Mouse (Mus musculus) neural tube, embryonic 13.5 days (tissue): ENCODE measurements at regions not wholly inside any gene's neighbourhood (a gene's known extent, or its start where the extent isn't known, plus 50 kb on each side); places are given as distances from the start of the nearest gene placed in this dataset.

ENCODE experiments used
- ATAC-seq: fragments of 200-750 bp; cut with Nextera tagmentation; 2 replicates; pipeline ENCODE4 v1.8.0; 2017; ENCODE audit warnings: low read depth, mild to moderate bottlenecking, moderate TSS enrichment, moderate library complexity
- H3K27ac ChIP-seq: fragments of 300-500 bp; sonication (generic); replicated peaks from 2 replicates; pipeline ENCODE4 v1.5.1; 2015; ENCODE audit warnings: moderate library complexity, mild to moderate bottlenecking, inconsistent platforms
- H3K27me3 ChIP-seq: fragments of 300-500 bp; sonication (generic); 2 replicates; pipeline ENCODE4 v1.6.1; 2015; ENCODE audit warnings: mild to moderate bottlenecking, inconsistent platforms
- H3K36me3 ChIP-seq: fragments of 300-500 bp; sonication (generic); 2 replicates; pipeline ENCODE4 v1.6.1; 2015; ENCODE audit warnings: mild to moderate bottlenecking, inconsistent platforms
- H3K4me1 ChIP-seq: fragments of 300-500 bp; sonication (generic); replicated peaks from 2 replicates; pipeline ENCODE4 v1.6.1; 2015; ENCODE audit warnings: inconsistent platforms
- H3K4me2 ChIP-seq: fragments of 300-500 bp; sonication (generic); 2 replicates; pipeline ENCODE4 v1.6.1; 2015; ENCODE audit warnings: inconsistent platforms, mild to moderate bottlenecking, moderate library complexity
- H3K4me3 ChIP-seq: fragments of 300-500 bp; sonication (generic); 2 replicates; pipeline ENCODE4 v1.5.1; 2015; ENCODE audit warnings: mild to moderate bottlenecking, inconsistent platforms
- H3K9ac ChIP-seq: fragments of 300-500 bp; sonication (generic); 2 replicates; pipeline ENCODE4 v1.6.1; 2015; ENCODE audit warnings: moderate library complexity, mild to moderate bottlenecking, inconsistent platforms
- H3K9me3 ChIP-seq: fragments of 300-500 bp; sonication (generic); 2 replicates; pipeline ENCODE4 v1.6.1; 2016; ENCODE audit warnings: inconsistent platforms
- WGBS: fragments of 180-500 bp; shearing (Covaris S2); methylation state at CpG from one replicate; pipeline ENCODE4 v1.1.7; 2015; 5-methylcytosine and 5-hydroxymethylcytosine counted together

DNA sequence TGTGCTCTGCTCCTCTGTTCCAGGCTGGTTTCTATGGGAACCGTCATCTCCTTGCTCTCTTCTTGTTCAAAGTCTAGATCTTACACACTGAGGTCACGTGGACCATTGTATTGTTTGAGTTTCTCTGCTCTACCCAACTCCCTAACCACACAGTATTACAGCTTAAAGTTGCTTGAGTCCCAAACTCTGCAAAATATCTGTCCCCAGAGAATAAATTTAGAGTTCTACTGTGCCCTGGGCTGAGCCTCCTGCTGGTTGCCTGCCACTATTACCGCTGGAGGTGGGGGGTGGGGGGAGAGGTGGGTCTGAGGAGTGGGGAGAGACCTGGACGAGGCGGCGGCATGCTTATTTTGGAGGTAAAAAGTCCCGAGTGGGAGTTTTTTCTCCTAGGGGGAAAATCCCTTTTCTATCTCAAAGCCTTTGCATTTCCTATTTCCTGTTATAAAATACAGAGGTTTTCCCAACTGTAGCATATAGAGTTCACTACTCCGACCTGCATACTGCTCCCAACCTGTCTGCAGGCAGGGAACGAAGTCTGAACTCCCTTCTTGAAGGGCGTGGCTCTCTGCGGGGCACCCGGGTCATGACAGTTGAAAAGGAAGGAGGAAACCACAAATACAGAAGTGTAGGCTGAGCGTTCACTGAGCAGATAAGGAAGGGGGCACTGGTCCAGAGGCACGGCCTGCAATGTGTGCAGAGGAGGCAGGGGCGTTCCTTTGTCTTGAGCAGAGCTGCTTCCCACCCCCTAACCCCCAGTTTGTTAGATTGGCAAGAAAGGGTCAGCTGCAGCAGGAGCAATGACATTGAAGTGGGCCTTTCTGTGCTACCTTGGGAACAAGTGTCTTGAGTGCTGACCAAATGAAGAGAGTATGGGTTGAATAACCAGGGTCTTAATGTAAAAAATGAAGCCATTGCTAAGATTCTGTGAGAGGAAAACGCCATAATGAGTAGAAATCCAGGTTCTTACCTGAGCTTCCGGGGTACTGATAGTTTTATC lies 188.7 kb downstream of the Akap7 start:
- no peak overlapping the region for H3K27ac ChIP-seq
- H3K4me2 ChIP-seq: no peak overlapping the region
- H3K36me3 ChIP-seq: no peaks in the 10 kb centered on the region
- no peak overlapping the region for H3K4me3 ChIP-seq
- H3K27me3 ChIP-seq: no peaks in the 10 kb centered on the region
- 42% methylated on average over 17 of the region's 17 CpGs for WGBS
- no peak for ATAC-seq
- no peaks in the 10 kb centered on the region for H3K9me3 ChIP-seq
- H3K4me1 ChIP-seq: no peaks in the 10 kb centered on the region; the same call in 1 of the 2 replicates
- H3K9ac ChIP-seq: no peak overlapping the region

DNA sequence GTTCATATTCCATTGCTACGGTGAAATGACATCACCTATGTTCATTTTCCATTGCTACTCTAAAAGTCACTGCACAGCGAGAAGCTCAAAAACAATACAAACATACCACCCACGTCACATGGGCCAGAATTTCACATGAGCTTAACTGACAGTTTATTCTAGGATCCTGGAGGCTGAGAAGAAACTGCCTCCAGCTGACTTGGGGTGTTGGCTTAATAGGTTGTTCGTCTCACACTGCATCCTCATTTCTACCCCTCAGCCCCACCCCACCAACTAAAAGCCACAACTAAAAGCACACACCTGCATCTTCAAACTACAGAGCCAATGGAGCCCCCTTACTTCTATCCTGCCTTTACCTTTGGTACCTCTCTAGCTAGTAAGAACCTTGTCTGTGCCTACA lies 187.0 kb upstream of the Arg1 start:
- Histone ChIP-seq H3K4me2 (no peak overlapping the region), H3K9me3 (no peaks in the 10 kb centered on the region), H3K4me1 (peaks cover 30% of the 10 kb centered on the region), H3K9ac (no peak overlapping the region), H3K27ac (no peak overlapping the region), H3K4me3 (no peak overlapping the region), H3K27me3 (no peaks in the 10 kb centered on the region), H3K36me3 (no peaks in the 10 kb centered on the region)
- no peak for ATAC-seq
- WGBS: 93% methylated on average over 4 of the region's 4 CpGs

DNA sequence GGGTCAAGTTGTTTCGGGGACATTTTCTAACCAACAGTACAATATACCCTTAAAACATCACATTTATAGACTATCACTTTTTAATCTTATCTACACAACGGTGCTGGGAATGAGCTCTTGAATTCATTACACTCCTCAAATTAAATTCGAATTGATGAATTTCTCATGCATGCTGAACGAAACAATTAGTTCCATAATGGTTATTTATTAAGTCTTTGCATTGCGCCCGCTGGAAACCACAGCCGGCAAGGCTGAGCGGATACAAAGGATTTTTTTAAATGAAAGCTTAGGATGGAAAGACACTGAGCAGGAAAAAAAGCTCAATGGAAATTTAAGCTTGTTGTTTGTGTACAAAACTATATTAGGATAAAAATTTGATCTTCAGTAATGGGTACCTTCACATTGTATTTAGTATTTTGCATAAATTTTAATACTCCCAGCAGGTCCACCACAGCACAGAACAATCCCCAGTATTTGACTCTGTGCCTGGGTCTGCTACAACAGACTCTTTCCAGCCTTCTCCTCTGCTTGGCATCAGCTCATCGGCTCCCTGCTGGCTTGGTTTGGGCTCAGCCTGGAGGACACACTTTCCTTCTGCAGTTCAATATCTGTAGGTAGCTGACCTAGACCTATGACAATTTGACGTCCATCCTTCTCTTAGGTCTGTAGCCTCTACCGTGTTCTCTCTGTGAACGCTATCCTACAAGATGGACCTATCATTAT lies 185.3 kb upstream of the Arg1 start:
- H3K4me2 ChIP-seq: 0 out of 2 replicates have a peak overlapping the region, but pooled peaks have one; percentile 14
- WGBS: 37% methylated on average over 12 of the region's 12 CpGs
- no peak overlapping the region for H3K4me3 ChIP-seq
- H3K9ac ChIP-seq: no peak overlapping the region
- H3K27ac ChIP-seq: peak overlapping the region; percentile 91
- ATAC-seq: peak; percentile 74
- H3K27me3 ChIP-seq: no peaks in the 10 kb centered on the region
- H3K36me3 ChIP-seq: no peaks in the 10 kb centered on the region
- H3K4me1 ChIP-seq: peaks cover 30% of the 10 kb centered on the region
- H3K9me3 ChIP-seq: no peaks in the 10 kb centered on the region

DNA sequence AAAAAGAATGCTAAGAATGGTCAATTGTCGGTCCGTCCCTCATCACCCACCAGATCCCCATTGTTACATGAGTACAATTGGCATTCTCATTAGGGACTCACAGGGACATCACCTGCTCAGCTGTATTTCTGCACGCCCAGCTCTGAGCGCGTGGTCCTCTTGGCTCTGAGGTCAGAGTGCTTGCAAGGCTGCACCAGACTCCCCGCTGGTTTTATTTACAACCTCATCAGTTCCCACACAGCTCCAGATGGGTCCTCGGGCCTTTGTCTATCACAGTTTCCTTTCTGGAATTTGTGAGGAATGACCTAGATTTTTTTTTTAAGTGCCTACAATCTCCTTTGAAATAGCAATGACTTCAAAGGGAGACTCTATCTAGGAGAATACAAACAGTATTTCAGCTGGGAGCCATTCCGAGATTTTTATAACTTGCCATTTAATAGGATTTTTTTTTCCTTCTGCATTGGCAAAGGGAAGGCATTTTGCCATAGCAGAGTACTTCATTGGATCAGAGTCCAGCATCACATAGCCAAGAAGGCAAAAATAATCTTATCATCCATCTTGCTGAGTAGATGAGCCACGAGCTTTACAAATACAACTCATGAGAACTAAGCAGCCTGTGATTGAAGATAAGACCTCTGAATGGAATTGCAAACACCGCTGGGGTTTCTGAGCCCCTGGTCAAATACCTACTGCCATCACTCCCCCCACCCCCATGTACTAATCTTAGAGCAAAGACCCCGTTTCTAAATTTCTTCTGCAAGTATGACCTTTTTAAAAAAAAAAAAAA lies 184.5 kb upstream of the Arg1 start:
- 2% methylated on average over 11 of the region's 11 CpGs for WGBS
- Histone ChIP-seq H3K27me3 (no peaks in the 10 kb centered on the region), H3K9ac (no peak overlapping the region), H3K9me3 (no peaks in the 10 kb centered on the region), H3K27ac (peak overlapping the region; percentile 91), H3K4me2 (peak overlapping the region; percentile 14; the same call in 1 of the 2 replicates), H3K4me3 (no peak overlapping the region), H3K36me3 (no peaks in the 10 kb centered on the region), H3K4me1 (peaks cover 30% of the 10 kb centered on the region)
- ATAC-seq: peak; percentile 88

DNA sequence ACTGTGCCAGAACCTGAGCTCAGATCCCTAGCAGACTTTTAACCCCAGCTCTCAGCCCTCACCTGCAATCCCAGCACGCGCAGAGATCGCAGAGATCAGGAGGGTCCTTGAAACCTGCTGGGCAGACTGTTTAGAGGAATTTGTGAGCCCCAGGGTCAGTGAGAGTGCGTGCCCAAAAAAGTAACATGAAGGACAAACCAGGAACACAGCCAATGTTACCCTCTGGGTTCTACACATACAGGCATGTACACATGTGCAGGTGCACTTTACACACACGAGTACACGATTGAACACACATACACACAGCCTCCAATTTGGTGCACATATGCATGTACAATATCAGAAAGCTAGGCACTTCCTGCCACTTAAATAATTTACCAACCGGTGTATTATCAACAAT lies 183.9 kb upstream of the Arg1 start:
- Histone ChIP-seq H3K9ac (no peak overlapping the region), H3K27me3 (no peaks in the 10 kb centered on the region), H3K36me3 (no peaks in the 10 kb centered on the region), H3K9me3 (no peaks in the 10 kb centered on the region), H3K27ac (peak overlapping the region; percentile 91), H3K4me1 (peaks cover 30% of the 10 kb centered on the region), H3K4me2 (no peak overlapping the region), H3K4me3 (no peak overlapping the region)
- WGBS: 38% methylated on average over 7 of the region's 7 CpGs
- ATAC-seq: peak; percentile 25; the same call in 1 of the 2 replicates

DNA sequence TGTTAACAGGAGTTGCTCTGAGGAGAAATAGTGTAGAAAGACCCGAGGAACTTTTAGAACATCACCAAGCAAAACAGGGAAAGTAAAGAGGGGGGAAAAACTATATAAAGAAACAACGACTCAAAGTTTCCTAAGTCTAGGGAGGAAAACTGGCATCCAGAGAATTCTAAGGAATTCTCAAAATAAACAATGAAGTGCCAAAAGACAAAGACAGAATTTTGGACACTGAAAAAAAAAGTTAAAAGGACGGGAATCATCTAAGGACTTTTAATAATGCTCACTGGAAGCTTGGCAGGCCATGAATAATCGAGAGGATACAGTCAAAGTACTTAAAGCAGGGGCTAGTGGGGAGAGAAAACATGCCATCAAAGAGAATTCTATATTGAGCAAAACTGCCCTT lies 170.8 kb upstream of the Arg1 start:
- H3K4me1 ChIP-seq: no peaks in the 10 kb centered on the region
- no peak for ATAC-seq
- H3K27me3 ChIP-seq: no peaks in the 10 kb centered on the region
- H3K27ac ChIP-seq: no peak overlapping the region
- no peak overlapping the region for H3K4me3 ChIP-seq
- no peaks in the 10 kb centered on the region for H3K36me3 ChIP-seq
- 76% methylated on average over 4 of the region's 4 CpGs for WGBS
- H3K4me2 ChIP-seq: no peak overlapping the region
- no peaks in the 10 kb centered on the region for H3K9me3 ChIP-seq
- H3K9ac ChIP-seq: no peak overlapping the region

DNA sequence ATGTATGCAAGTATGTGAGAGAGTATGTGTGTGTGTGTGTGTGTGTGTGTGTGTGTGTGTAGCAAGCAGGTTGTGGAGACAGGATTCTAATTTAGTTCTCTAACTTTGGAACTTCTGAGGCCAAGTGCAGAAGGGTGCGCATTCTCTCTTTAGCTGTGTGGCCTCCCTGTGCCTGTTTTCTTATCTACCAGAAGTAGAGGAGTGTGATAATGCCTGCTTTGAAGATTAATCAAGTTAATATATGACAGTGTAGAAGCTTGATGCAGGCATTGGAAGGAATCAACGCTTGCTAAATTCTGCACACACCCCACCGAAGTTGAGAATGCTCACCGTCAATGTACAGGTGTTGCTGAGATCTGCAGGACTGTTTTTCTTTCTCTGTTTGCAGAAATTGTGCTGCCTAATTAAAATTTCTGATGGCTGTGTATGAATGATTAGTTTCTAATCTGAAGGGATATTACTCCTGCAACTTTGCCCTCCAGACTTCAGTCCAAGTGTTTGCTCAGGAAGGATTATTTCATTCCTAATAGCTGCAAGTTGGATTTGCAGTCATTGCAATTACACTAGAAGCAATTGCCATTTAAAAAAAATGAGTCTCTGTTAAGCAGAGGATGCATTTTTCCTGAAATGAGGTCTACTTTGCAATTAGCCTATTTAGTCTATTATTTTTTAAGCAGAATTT lies 162.6 kb upstream of the Arg1 start:
- Histone ChIP-seq H3K9me3 (no peaks in the 10 kb centered on the region), H3K4me3 (no peak overlapping the region), H3K4me2 (no peak overlapping the region), H3K9ac (no peak overlapping the region), H3K27me3 (no peaks in the 10 kb centered on the region), H3K27ac (no peak overlapping the region), H3K36me3 (no peaks in the 10 kb centered on the region), H3K4me1 (no peaks in the 10 kb centered on the region)
- ATAC-seq: no peak
- WGBS: 86% methylated on average over 4 of the region's 4 CpGs

DNA sequence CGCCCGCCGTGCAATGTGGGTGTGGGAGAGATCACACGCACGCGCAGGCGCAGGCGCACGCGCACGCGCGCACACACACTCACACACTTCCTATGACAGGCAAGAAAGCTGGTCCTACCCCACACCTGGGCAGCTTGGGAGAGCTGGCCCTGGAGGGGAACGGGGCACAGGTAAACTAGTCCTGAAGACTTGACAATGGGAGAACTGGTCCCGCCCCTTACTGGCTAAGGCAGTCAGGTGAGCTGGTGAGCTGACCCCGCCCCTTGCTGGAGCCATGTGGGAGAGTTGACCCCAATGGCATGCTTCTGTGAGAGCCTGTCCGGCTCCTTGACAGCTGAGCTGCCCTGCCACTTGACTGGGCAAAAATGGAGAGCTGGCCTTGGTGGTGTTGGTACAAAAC lies 159.5 kb upstream of the Arg1 start:
- Histone ChIP-seq H3K27me3 (no peaks in the 10 kb centered on the region), H3K36me3 (no peaks in the 10 kb centered on the region), H3K4me1 (peaks cover 5% of the 10 kb centered on the region; the same call in 1 of the 2 replicates), H3K9ac (no peak overlapping the region), H3K9me3 (no peaks in the 10 kb centered on the region), H3K4me3 (no peak overlapping the region), H3K27ac (no peak overlapping the region), H3K4me2 (no peak overlapping the region)
- WGBS: 96% methylated on average over 17 of the region's 17 CpGs
- no peak for ATAC-seq

DNA sequence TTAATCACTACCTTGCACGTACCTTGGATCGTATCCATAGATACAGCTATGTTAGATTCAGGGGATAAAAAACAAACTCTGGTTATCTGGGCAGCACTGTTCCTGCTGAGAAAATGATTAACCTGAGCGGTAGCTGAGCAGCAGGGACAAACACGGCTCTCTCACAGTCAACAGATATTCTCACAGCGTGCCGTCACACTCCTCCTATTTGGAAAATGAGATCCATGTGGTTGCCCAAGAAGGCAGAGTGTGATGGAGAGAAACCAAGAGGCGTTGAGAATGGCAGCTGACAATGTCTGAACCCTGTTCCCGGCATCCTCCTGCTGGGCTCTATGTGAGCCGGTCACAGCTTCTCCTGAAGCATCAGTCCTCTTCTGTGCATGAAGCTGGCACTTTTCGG lies 155.6 kb upstream of the Arg1 start:
- no peak for ATAC-seq
- Histone ChIP-seq H3K9me3 (no peaks in the 10 kb centered on the region), H3K27ac (no peak overlapping the region), H3K27me3 (no peaks in the 10 kb centered on the region), H3K4me3 (no peak overlapping the region), H3K4me1 (peaks cover 5% of the 10 kb centered on the region; the same call in 1 of the 2 replicates), H3K9ac (no peak overlapping the region), H3K36me3 (no peaks in the 10 kb centered on the region), H3K4me2 (no peak overlapping the region)
- WGBS: 62% methylated on average over 10 of the region's 10 CpGs

DNA sequence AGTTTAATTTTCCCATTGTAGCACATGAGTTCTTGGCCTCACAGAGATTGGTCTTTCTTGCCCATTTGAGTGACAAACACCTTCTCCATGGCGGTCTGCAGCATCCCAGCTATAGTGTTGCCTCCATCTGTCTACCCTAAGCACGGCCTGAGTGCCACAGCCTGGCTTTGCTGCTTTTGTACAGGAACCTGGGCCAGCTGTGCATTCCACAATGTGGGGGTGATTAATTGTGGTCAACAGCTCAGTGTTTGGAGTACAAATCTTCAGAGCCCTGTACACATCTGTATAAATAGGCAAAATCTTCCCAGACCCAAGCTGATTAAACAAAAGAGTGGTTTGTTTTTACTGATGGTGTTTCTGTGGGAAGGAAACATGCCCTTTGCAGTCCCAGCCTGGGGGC lies 145.3 kb upstream of the Arg1 start:
- no peak overlapping the region for H3K9ac ChIP-seq
- no peak overlapping the region for H3K4me3 ChIP-seq
- 71% methylated on average over 2 of the region's 2 CpGs for WGBS
- H3K4me1 ChIP-seq: peaks cover 8% of the 10 kb centered on the region; the same call in 1 of the 2 replicates
- H3K36me3 ChIP-seq: no peaks in the 10 kb centered on the region
- H3K9me3 ChIP-seq: no peaks in the 10 kb centered on the region; the same call in 1 of the 2 replicates
- no peak for ATAC-seq
- H3K4me2 ChIP-seq: no peak overlapping the region
- no peak overlapping the region for H3K27ac ChIP-seq
- no peaks in the 10 kb centered on the region for H3K27me3 ChIP-seq

DNA sequence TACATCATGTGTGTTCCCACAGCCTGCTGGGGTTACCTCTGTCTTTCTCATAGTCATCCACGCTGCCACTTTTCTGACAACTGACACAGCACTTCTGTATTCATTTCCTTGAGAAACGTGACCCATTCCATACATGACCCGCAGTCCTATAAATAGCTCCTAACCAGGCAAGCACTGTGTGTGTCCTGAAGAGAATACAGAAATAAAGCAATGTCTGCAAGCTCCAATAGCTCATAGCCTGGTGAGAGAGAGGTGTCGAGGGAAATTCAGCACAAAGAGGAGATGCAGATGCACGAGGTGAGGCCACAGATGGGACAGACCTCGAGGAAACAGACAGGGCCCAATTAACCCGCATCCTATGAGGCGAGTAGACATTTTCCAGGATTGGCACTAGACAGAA lies 141.0 kb upstream of the Arg1 start:
- H3K36me3 ChIP-seq: no peaks in the 10 kb centered on the region
- H3K27me3 ChIP-seq: no peaks in the 10 kb centered on the region
- H3K4me2 ChIP-seq: no peak overlapping the region
- H3K9ac ChIP-seq: no peak overlapping the region
- H3K4me3 ChIP-seq: no peak overlapping the region
- peak overlapping the region; percentile 70 for H3K27ac ChIP-seq
- peak; percentile 27; the same call in 1 of the 2 replicates for ATAC-seq
- H3K9me3 ChIP-seq: no peaks in the 10 kb centered on the region; the same call in 1 of the 2 replicates
- WGBS: 40% methylated on average over 8 of the region's 8 CpGs
- peaks cover 8% of the 10 kb centered on the region; the same call in 1 of the 2 replicates for H3K4me1 ChIP-seq
